Mouse (Mus musculus) C2C12 (cell line): Measurements from ENCODE around the gene Lrch1.

Experiments
- CTCF ChIP-seq: IDR thresholded peaks from one replicate; pipeline ENCODE4 v1.5.1; 2011; ENCODE audit not compliant: control insufficient read depth, insufficient read depth, insufficient read length
- MYOD1 ChIP-seq: IDR thresholded peaks from one replicate; pipeline ENCODE4 v1.6.1; 2011; ENCODE audit warnings: low read depth; ENCODE audit not compliant: control insufficient read depth, insufficient read length

- TF ChIP-seq CTCF (no peak), MYOD1 (no peak)
These were observed 76.5 kb downstream of the Lrch1 start for GRCm38 (mm10) chr14:74871220-74871619.
